Mouse (Mus musculus): ENCODE data around the gene Gpr62.

The Gpr62 gene

DNA sequence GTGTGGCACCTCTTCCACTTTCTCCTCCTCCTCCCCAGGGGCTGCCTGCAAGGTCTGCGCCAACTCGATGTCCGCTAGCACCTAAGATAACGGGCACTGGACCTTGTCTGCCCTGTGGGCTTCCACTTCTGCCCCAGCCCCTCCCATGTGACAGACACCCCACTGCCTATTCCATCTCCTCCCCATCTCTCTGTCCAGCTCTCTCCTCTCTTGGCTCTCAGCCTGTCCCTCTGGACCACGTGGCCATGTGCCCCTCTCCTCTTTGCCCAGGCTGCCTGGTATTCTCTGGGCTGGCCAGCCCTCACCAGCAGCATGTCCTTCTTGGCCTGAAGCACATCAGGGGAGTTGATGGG is 8.0 kb upstream of the Gpr62 start:
- DNase-seq, result no peak

- DNase-seq, result peak; percentile 83
Observed at GRCm38 (mm10) chr9:106473081-106473752, 7.5 kb upstream of the Gpr62 start.

- peak; percentile 44 for DNase-seq
Observed at GRCm38 (mm10) chr9:106472321-106472720, 6.6 kb upstream of the Gpr62 start.

- peak; percentile 78 for DNase-seq
Observed at GRCm38 (mm10) chr9:106471892-106472291, 6.2 kb upstream of the Gpr62 start.

DNA sequence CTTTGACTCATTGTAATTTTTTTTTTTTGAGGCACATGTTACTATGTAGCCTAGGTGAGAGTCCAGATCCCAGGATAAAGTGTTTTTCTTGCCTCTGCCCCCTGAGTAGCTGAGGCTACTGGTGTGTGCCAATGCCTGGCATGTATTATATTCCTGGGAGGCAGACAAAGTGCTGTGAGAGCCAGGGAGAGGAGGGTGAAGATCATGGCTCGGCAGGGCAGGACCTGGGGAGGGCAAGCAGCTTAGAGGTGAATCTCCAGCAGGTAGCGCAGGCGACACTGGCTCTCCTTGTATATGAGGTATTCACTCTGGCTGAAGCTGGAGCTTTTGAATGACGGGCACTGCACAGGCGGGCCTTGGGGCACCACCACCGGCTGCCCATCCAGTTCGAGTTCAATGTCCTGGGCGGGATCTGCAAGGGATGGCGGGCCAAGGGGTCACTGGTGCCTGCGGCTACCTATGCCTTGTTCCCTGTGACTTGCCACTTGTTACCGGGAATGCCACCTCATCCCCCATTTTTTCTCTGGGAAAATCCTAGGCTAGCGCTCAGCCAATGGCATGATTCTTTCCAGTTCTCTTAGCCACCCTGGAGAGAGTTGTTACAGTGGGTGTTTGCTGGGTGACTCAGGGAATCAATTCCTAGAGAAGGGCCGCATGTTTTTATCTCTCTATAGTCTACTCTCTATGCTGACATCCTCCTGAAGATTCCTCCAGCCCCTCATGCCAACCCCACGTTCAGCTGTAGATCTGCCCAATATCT is 5.4 kb upstream of the Gpr62 start:
- peak; percentile 52 for DNase-seq

DNA sequence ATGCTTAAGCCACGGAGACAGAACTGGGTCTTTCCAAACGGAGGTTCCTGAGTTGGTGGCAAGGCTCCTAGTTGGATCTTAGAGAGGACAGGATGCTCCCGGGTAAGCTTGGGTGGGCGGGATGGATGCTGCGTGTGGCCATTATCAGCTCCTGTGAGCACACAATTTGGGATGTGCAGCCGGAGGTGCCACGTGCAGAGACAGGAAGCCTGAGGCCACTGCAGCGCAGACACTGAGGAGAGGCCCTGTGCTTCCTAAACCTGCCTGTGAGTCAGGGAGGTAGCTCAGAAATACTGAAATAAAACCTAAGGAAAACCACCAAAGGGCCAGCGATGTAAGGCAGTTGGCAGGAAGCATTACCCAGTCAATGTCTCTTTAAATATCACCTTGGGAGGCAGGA is 4.0 kb upstream of the Gpr62 start:
- no peak for DNase-seq

GRCm38 (mm10) chr9:106469317-106469716 is 3.6 kb upstream of the Gpr62 start:
- DNase-seq, result no peak

- DNase-seq, result no peak
Observed at GRCm38 (mm10) chr9:106467746-106468145, 2.0 kb upstream of the Gpr62 start.

GRCm38 (mm10) chr9:106466721-106467120 is 983 bp upstream of the Gpr62 start:
- DNase-seq, result no peak

- no peak for DNase-seq
Observed at GRCm38 (mm10) chr9:106464751-106465541, 792 bp downstream of the Gpr62 start.

DNA sequence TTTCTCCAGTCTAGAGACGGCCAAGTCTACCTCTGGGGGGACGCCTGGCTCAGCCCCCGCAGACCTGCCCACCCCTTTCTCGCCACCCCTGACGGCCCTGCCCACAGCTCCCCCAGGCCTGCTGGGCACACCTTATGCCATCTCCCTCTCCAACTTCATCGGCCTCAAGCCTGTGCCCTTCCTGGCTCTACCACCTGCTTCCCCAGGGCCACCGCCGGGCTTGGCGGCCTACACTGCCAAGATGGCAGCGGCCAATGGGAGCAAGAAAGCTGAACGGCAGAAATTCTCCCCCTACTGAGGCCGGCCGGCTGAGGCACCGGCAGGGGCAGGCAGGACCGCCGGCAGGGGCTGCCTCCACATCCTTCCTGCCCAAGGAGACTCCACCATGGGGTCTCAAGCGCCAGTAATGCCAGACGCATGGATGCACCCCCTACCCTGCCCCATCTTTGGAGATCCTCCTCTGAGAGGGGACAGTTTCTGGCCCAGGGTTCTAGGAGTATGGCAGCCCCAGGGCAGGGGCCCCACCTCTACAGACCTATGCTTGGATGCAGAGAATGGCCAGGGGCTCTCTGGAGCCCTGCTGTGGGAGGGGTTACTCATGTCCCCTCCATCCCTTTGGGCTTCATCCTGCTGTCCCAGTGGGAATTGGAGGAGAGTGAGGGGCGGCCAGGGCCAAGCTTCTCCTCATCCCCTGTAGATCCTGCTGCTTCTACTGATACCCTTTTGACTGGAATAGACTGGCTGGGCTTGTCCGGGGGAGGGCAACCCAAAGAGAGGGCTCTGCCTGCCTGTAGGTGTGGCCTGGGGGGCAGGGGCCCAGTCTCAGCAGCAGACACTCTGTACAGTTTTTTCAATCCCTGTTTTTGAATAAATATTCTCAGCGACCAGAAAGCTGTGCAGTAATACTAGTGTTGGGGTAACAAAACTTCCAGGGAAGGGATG is 2.3 kb downstream of the Gpr62 start:
- DNase-seq, result no peak

DNA sequence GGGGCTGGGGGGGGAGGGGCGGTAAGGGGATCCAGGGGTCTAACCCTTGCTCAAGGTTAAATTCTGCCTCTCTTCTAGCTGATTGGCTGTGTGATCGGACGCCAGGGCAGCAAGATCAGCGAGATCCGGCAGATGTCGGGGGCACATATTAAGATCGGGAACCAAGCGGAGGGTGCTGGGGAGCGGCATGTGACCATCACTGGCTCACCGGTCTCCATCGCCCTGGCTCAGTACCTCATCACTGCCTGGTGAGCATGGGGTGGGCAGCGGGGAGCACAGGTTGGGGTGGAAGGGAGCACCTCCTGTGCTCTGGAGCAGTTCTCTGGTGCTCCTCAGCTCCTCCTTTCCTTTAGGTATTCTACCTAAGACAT is 3.3 kb downstream of the Gpr62 start:
- DNase-seq, result no peak

DNA sequence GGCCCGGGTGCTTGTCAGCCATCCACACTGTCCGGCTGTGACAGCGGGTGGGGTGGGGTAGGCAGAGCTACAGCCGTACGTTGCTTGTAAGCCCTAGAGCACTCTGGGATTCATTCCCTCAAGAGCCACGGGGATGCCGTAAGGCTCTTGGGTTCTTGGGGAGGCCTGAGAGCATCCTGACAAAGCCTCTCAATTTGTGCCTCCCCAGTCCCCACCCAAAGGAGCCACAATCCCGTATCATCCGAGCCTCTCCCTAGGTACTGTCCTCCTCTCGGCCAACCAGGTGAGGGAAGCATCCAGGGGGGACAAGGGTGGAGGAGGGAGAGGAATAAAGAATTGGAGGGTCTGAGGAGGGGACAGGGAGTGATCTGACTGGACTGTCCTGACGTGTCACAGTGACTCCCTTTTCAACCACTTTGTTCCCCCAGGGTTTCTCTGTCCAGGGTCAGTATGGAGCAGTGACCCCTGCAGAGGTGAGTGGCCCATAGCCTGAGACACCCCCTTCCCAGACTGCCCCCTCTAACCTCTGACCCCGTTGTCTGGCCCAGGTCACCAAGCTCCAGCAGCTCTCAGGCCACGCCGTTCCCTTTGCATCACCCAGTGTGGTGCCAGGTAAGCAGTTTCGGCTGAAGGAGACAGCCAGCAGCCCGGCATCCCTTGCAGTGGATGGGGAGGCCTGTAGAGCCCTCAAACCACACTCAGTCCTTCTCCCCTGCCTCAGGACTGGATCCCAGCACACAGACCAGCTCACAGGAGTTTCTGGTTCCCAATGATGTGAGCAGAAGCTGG is 3.9 kb downstream of the Gpr62 start:
- DNase-seq, result no peak

DNA sequence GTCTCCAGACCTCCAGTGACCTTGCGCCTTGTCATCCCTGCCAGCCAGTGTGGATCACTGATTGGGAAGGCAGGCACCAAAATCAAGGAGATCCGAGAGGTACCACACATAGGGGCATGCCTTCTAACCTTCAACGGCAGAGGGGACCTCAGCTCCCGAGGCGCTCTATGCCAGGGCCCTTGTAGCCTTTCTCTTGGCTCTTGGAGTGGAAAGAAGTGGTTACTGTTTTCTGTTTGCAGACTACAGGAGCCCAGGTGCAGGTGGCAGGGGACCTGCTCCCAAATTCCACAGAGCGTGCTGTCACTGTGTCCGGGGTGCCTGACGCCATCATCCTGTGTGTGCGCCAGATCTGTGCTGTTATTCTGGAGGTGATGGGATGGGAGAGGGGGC is 4.7 kb downstream of the Gpr62 start:
- DNase-seq, result no peak

- DNase-seq, result no peak
Observed at GRCm38 (mm10) chr9:106460401-106461025, 5.2 kb downstream of the Gpr62 start.

- DNase-seq, result no peak
Observed at GRCm38 (mm10) chr9:106459946-106460345, 5.8 kb downstream of the Gpr62 start.

GRCm38 (mm10) chr9:106457920-106458319 is 7.8 kb downstream of the Gpr62 start:
- no peak for DNase-seq

- DNase-seq, result no peak
Observed at GRCm38 (mm10) chr9:106457163-106457559, 8.6 kb downstream of the Gpr62 start.

GRCm38 (mm10) chr9:106456325-106457162 is 9.2 kb downstream of the Gpr62 start:
- DNase-seq, result no peak

DNA sequence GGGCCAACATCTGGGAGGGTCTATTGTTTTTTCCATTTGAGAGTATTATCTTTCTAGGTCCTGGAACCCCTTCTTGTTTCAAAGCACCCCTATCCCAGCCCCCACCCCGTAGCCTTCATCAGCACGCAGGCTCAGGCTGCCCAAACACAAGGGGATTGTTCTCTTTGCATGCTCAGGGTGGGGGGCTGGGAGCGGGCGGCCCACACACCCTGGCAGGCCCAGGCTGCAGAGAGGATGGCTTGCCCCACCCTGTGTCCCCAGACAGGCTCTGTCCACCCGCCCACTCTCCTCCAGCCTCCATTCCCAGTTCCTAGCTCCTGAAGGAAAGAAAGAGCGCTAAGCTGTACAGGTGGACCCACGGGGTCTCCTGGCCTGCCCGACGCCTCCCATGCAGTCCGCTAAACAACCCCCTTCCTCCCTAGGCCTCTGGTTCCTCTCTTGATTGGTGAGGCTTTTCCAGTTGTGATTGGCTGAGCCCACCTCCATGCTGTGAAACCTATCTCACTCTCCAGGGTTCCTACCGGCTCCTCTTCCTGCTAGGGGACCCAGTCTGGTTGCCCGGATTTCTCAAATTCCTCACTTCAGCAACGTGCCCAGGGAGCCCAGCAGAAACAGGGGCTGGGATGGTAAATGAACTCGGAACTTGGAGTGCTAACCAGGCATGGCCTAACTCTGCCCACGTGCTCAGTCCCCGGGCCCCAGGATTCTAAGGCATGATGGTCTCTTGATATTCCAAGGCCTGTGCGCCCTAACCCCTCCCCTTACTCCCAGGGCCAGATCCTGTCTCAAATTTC is 10.7 kb downstream of the Gpr62 start:
- DNase-seq, result no peak
